Mouse (Mus musculus) limb, embryonic 10.5 days (tissue): ENCODE results near the gene Usp33. TPM values are rescaled to one million over a fixed set of nuclear protein-coding genes. Genes with fewer than 3 reads are reported as not detected.
A peak's percentile ranks its signal among the peaks of the same experiment; 100 is the strongest.

Experiments
- DNase-seq: peaks from one replicate; pipeline ENCODE4 v3.0.0-alpha.2; 2017; ENCODE audit warnings: low spot score
- H3K27ac ChIP-seq: fragments of 300-500 bp; sonication (generic); 2 replicates; pipeline ENCODE4 v1.5.1; 2016; ENCODE audit warnings: mild to moderate bottlenecking
- H3K27me3 ChIP-seq: fragments of 300-500 bp; sonication (generic); 2 replicates; pipeline ENCODE4 v1.6.1; 2016; ENCODE audit warnings: low read depth, mild to moderate bottlenecking; ENCODE audit not compliant: poor library complexity, severe bottlenecking
- H3K36me3 ChIP-seq: fragments of 300-500 bp; sonication (generic); 2 replicates; pipeline ENCODE4 v1.6.1; 2016; ENCODE audit warnings: mild to moderate bottlenecking, moderate library complexity
- H3K4me1 ChIP-seq: fragments of 300-500 bp; sonication (generic); 2 replicates; pipeline ENCODE4 v1.6.1; 2016
- H3K4me3 ChIP-seq: fragments of 300-500 bp; sonication (generic); 2 replicates; pipeline ENCODE4 v1.5.1; 2016; ENCODE audit warnings: mild to moderate bottlenecking, moderate library complexity
- H3K9me3 ChIP-seq: fragments of 300-500 bp; sonication (generic); replicated peaks from 2 replicates; pipeline ENCODE4 v1.6.1; 2016; ENCODE audit warnings: mild to moderate bottlenecking
- WGBS: fragments of 180-500 bp; shearing (Covaris S2); methylation state at CpG from one replicate; pipeline ENCODE4 v1.1.7; 2016; 5-methylcytosine and 5-hydroxymethylcytosine counted together
- polyA plus RNA-seq: library from polyadenylated mRNA; unstranded; fragments of >200 nt; fragmentation: Nextera tagmentation; extraction: Ambion mirVana; gene quantifications from 2 replicates; pipeline ENCODE4 v1.2.1, GENCODE M21; 2016

Usp33 gene
- polyA plus RNA-seq, 1 experiment from 2014 or later, result 52.0 TPM

- peak overlapping the region; percentile 99 for H3K27ac ChIP-seq
Observed at GRCm38 (mm10) chr3:152397335-152397940, 51.2 kb downstream of the Usp33 start.

GRCm38 (mm10) chr3:152400441-152400840 is 54.2 kb downstream of the Usp33 start:
- Histone ChIP-seq H3K27me3 (no peaks in the 10 kb centered on the region), H3K4me1 (peaks cover 19% of the 10 kb centered on the region), H3K9me3 (no peaks in the 10 kb centered on the region), H3K27ac (no peak overlapping the region), H3K36me3 (peaks cover 13% of the 10 kb centered on the region), H3K4me3 (no peak overlapping the region)
- no peak for DNase-seq
- 83% methylated on average over 5 of the region's 5 CpGs for WGBS

More at GRCm38 (mm10) chr3:152397335-152397940, 51.2 kb downstream of the Usp33 start:
- DNase-seq, result no peak
- WGBS, result 74% methylated on average over 9 of the region's 9 CpGs
- Histone ChIP-seq H3K4me1 (peaks cover 31% of the 10 kb centered on the region), H3K27me3 (no peaks in the 10 kb centered on the region), H3K36me3 (peaks cover 30% of the 10 kb centered on the region), H3K4me3 (peak overlapping the region; percentile 81), H3K9me3 (no peaks in the 10 kb centered on the region)

GRCm38 (mm10) chr3:152400875-152401274 is 54.6 kb downstream of the Usp33 start:
- no peak for DNase-seq
- Histone ChIP-seq H3K4me1 (peaks cover 19% of the 10 kb centered on the region), H3K36me3 (peaks cover 13% of the 10 kb centered on the region), H3K4me3 (no peak overlapping the region), H3K27ac (no peak overlapping the region), H3K27me3 (no peaks in the 10 kb centered on the region), H3K9me3 (no peaks in the 10 kb centered on the region)
- WGBS, result 89% methylated on average over 3 of the region's 3 CpGs

GRCm38 (mm10) chr3:152401964-152402670 is 55.8 kb downstream of the Usp33 start:
- Histone ChIP-seq H3K27me3 (no peaks in the 10 kb centered on the region), H3K9me3 (no peaks in the 10 kb centered on the region), H3K4me1 (peaks cover 19% of the 10 kb centered on the region), H3K36me3 (peaks cover 13% of the 10 kb centered on the region), H3K27ac (no peak overlapping the region), H3K4me3 (no peak overlapping the region)
- DNase-seq, result no peak
- WGBS, result 78% methylated on average over 7 of the region's 7 CpGs

- WGBS, result 89% methylated on average over 3 of the region's 3 CpGs
- no peak overlapping the region for H3K27ac ChIP-seq
- no peak for DNase-seq
- no peak overlapping the region for H3K4me3 ChIP-seq
- no peaks in the 10 kb centered on the region for H3K27me3 ChIP-seq
- H3K9me3 ChIP-seq, result no peaks in the 10 kb centered on the region
- H3K4me1 ChIP-seq, result peaks cover 14% of the 10 kb centered on the region
- peaks cover 13% of the 10 kb centered on the region for H3K36me3 ChIP-seq
Observed at GRCm38 (mm10) chr3:152402671-152403066, 56.4 kb downstream of the Usp33 start.

DNA sequence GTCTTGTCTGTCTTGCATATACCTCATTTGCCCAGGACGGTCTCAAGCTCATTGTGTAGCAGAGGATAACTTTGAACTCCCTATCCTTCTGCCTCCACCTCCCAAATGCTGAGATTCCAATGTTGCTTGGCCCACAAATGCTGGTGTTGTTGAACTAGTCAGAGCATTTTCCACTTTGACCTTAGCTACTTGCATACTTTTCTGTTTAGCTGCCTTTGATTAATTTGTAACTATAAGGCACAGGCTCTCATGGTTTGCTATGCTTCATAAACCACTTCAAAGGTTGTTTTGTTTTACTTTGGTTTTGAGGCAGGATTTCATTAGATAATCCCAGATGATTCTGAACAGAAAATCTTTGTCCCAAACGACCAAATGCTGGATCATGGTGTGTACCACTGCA is 57.5 kb downstream of the Usp33 start:
- Histone ChIP-seq H3K36me3 (peaks cover 8% of the 10 kb centered on the region), H3K4me1 (peaks cover 12% of the 10 kb centered on the region), H3K27me3 (no peaks in the 10 kb centered on the region), H3K4me3 (no peak overlapping the region), H3K27ac (no peak overlapping the region), H3K9me3 (no peaks in the 10 kb centered on the region)
- 87% methylated on average over 2 of the region's 2 CpGs for WGBS
- DNase-seq, result no peak

DNA sequence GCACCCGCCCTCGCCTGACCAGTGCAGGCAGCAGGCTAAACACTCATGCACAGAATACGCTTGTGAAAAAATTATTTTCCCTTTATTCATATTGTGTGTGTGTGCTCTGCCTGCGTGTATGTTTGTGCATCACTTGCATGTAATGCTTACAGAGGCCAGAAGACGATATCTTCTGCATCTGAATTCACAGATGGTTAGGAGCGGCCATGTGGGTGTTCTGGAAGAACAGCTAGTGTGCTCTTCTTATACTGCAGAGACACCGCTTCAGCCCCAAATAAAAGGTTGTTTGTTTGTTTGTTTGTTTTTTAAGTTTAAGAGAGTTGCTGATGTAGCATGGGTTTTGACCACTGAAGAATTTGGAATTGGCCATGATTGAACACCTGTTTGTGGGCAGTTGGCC is 59.1 kb downstream of the Usp33 start:
- Histone ChIP-seq H3K27me3 (no peaks in the 10 kb centered on the region), H3K4me3 (no peak overlapping the region), H3K4me1 (peaks cover 8% of the 10 kb centered on the region), H3K27ac (no peak overlapping the region), H3K9me3 (no peaks in the 10 kb centered on the region), H3K36me3 (peaks cover 10% of the 10 kb centered on the region)
- WGBS, result 93% methylated on average over 7 of the region's 7 CpGs
- DNase-seq, result no peak

- no peak overlapping the region for H3K4me3 ChIP-seq
- no peak overlapping the region for H3K27ac ChIP-seq
- H3K27me3 ChIP-seq, result no peaks in the 10 kb centered on the region
- WGBS, result 89% methylated on average over 4 of the region's 4 CpGs
- H3K4me1 ChIP-seq, result peaks cover 6% of the 10 kb centered on the region
- DNase-seq, result no peak
- H3K9me3 ChIP-seq, result no peaks in the 10 kb centered on the region
- peaks cover 10% of the 10 kb centered on the region for H3K36me3 ChIP-seq
Observed at GRCm38 (mm10) chr3:152405978-152406640, 59.8 kb downstream of the Usp33 start.

DNA sequence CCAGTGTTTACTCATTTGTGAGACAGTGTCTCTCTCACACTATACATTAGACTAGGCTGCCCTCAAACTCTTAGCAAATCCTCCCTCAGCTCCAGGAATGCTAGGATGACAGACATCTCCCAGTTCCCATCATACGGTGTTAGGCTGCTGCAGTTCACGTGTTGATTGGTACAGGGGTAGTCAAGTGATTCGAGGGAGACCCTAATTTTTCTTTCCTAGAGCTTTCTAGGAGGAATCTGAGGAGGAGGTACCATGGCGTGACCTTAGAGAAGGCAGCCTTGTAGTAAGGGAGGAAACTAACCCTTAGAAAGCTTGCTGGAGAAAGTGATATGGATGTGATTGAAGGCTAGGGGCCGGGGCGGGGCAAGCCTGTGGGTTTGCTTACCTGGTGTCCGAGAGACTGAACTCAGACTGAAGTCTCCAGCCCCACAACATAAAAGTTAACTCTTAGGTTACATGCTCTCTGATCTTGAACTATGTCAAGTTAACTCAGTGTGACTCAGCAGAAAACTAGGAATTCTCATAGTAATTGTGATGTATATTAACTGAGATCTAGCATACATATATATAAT is 64.8 kb downstream of the Usp33 start:
- no peaks in the 10 kb centered on the region for H3K27me3 ChIP-seq
- no peak overlapping the region for H3K27ac ChIP-seq
- WGBS, result 80% methylated on average over 7 of the region's 7 CpGs
- no peak overlapping the region for H3K4me3 ChIP-seq
- peaks cover 10% of the 10 kb centered on the region for H3K36me3 ChIP-seq
- no peak for DNase-seq
- H3K9me3 ChIP-seq, result no peaks in the 10 kb centered on the region
- H3K4me1 ChIP-seq, result no peaks in the 10 kb centered on the region

GRCm38 (mm10) chr3:152412362-152412761 is 66.1 kb downstream of the Usp33 start:
- Histone ChIP-seq H3K4me1 (no peaks in the 10 kb centered on the region), H3K4me3 (no peak overlapping the region), H3K27ac (no peak overlapping the region), H3K27me3 (no peaks in the 10 kb centered on the region), H3K9me3 (no peaks in the 10 kb centered on the region), H3K36me3 (peaks cover 10% of the 10 kb centered on the region)
- no peak for DNase-seq
- 88% methylated on average over 4 of the region's 4 CpGs for WGBS

- H3K36me3 ChIP-seq, result peaks cover 69% of the 10 kb centered on the region
- 95% methylated on average over 8 of the region's 8 CpGs for WGBS
- DNase-seq, result no peak
Observed at GRCm38 (mm10) chr3:152428925-152429324, 82.6 kb downstream of the Usp33 start.

GRCm38 (mm10) chr3:152432677-152433076 is 86.4 kb downstream of the Usp33 start:
- Histone ChIP-seq H3K4me1 (no peaks in the 10 kb centered on the region), H3K4me3 (no peak overlapping the region), H3K27me3 (no peaks in the 10 kb centered on the region), H3K27ac (no peak overlapping the region), H3K9me3 (no peaks in the 10 kb centered on the region), H3K36me3 (peaks cover 69% of the 10 kb centered on the region)
- WGBS, result 95% methylated on average over 7 of the region's 7 CpGs
- no peak for DNase-seq

More at GRCm38 (mm10) chr3:152428925-152429324, 82.6 kb downstream of the Usp33 start:
- H3K4me3 ChIP-seq, result no peak overlapping the region
- no peaks in the 10 kb centered on the region for H3K4me1 ChIP-seq
- no peaks in the 10 kb centered on the region for H3K9me3 ChIP-seq
- H3K27ac ChIP-seq, result no peak overlapping the region
- H3K27me3 ChIP-seq, result no peaks in the 10 kb centered on the region

DNA sequence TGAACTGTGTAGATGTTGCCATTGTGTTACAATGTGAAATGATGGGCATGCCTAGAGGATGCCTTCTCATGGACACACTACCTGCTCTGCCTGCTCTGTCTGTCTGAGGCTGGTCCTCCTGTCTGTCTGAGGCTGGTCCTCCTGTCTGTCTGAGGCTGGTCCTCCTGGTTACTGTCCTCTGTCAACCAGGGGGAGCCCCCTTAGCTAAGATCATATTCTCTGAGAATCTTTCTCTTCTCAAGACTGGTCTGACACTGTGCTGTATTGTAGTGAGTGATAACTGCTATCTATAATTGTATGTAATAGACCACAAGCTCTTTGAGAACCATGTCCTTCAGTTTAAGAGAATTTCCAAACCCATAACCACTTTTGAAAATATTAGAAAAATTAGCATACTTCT is 89.3 kb downstream of the Usp33 start:
- H3K4me1 ChIP-seq, result no peaks in the 10 kb centered on the region
- H3K4me3 ChIP-seq, result no peak overlapping the region
- H3K27ac ChIP-seq, result no peak overlapping the region
- peaks cover 60% of the 10 kb centered on the region for H3K36me3 ChIP-seq
- H3K27me3 ChIP-seq, result no peaks in the 10 kb centered on the region
- no peaks in the 10 kb centered on the region for H3K9me3 ChIP-seq
- no peak for DNase-seq
